Mouse (Mus musculus) splenic B cell, adult 2 months (primary cell): ENCODE measurements at regions not wholly inside any gene's neighbourhood (a gene's known extent, or its start where the extent isn't known, plus 50 kb on each side); places are given as distances from the start of the nearest gene placed in this dataset.

Source experiments
- DNase-seq: peaks from one replicate; pipeline ENCODE4 v3.0.0-alpha.2; 2011; ENCODE audit warnings: low read depth, low spot score
- H3K27me3 ChIP-seq: 2 replicates; pipeline ENCODE4 v1.6.1; 2012; ENCODE audit warnings: mild to moderate bottlenecking, low read length, moderate library complexity, mixed read lengths; ENCODE audit not compliant: control insufficient read depth, poor library complexity, insufficient read depth, severe bottlenecking
- H3K36me3 ChIP-seq: 2 replicates; pipeline ENCODE4 v1.6.1; 2012; ENCODE audit warnings: mild to moderate bottlenecking, low read length, moderate library complexity, mixed read lengths; ENCODE audit not compliant: control insufficient read depth, poor library complexity, insufficient read depth, severe bottlenecking

DNA sequence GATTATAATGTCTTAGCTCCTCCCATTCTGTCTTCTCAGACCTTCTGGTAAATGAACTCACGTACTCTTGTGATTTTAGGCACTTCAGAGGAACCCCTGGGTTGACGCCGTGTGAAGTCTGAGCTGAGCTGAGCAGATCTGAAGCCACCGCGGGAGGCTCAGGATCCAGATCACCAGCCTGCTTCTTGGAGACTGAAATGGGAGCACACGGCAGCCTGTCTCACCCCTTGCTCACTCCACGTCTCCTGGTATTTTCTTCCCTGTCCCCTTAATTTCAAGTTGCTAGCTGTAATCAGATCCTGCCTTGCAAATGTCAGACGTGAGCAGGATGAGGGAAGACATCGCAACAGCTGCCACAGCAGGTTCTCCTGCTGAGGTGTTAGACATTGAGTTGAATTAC lies 135.3 kb upstream of the Sgk1 start:
- no peak for DNase-seq
- H3K36me3 ChIP-seq, result no peaks in the 10 kb centered on the region
- H3K27me3 ChIP-seq, result no peaks in the 10 kb centered on the region

DNA sequence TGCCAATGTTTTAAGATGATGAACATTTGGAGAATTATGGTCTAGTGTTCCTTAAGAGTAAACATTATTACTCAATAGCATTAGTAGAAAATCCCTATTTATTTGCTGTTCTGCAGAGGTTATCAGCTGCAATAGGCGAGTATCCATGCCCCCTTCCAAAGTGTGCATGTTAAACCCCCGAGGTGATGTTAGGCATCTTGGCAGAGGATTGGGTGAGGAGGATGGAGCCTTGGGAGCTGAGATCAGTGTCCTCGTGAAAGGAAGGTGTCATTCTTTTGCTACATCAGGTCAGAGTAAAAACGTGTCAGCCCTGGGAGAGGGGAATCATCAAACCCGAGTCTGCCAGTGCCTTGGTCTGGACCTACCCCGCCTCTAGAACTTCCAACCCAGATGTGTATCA lies 130.7 kb upstream of the Sgk1 start:
- no peak for DNase-seq
- no peaks in the 10 kb centered on the region for H3K36me3 ChIP-seq
- H3K27me3 ChIP-seq, result no peaks in the 10 kb centered on the region

DNA sequence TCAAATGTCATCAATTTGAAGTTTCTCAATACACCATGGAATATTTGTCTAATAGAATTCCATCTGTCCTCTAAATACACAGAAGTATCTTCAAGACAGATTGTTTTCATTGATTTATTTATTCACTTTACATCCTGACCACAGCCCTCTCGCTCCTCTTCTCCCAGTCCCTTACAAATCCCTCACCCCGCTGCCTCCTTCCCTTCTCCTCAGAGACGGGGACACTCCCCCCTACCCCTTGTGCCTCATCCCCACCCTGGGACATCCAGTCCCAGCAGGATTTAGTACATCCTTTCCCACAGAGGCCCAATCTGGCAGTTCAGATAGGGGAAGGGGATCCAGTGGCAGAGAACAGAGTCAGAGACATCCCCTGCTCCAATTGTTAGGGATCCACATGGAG lies 129.6 kb upstream of the Sgk1 start:
- DNase-seq, result no peak
- H3K36me3 ChIP-seq, result no peaks in the 10 kb centered on the region
- no peaks in the 10 kb centered on the region for H3K27me3 ChIP-seq

DNA sequence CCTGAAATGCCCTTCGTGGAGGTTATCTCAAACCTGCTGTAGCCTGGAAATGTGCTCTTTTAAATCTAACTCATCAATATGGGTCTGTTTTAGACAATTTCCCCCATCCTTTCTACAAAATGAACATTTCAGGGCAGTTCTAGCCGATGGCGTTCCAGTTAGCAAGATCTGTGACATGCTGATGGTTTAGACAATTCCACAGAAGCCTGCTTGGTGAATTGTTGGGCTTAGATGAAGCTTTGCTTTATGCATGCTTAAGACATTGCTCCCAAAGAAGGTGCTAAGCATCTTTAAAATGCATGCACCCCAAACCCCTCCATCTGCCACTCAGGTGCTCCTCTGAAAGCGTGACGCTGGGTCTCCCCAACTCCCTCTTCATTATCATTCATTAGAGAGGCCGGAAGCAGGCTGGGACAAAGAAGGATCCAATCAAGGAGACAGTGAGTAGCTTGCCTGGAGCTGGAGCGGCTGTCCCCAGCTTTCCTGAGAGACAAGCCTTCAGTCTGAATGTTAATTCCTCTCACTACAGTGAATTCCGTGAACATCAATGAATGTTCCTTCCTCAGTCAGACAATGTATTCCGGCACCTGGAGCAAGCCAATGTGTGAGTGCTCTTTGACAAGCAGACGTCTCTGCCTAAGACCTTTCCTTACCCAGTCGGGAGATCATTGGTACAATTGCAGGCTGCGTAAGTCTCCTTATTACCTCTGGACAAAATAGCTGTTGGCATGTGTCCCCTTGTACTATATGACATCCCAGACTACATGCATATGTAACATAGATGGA lies 127.0 kb upstream of the Sgk1 start:
- DNase-seq, result no peak
- H3K27me3 ChIP-seq, result no peaks in the 10 kb centered on the region
- H3K36me3 ChIP-seq, result no peaks in the 10 kb centered on the region

DNA sequence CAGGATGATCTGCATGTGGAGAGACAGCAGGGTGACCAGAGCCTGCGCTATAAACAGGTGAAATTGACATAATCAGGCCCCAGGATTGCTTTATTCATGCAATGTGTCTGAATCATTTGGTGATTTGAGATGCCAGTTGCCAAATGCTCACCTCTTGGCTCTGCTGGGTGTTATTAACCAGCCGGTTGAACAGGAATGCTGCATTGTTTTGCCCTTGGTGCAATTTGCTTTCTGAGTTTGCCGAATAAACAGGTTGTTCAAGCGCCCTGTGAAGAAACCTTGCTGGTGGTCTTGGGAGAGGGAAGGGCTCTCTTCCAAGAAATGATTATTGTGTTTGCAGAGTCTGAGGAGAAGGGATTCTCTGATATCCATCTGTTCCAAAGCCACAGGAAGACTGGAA lies 126.3 kb upstream of the Sgk1 start:
- DNase-seq, result no peak
- no peaks in the 10 kb centered on the region for H3K36me3 ChIP-seq

DNA sequence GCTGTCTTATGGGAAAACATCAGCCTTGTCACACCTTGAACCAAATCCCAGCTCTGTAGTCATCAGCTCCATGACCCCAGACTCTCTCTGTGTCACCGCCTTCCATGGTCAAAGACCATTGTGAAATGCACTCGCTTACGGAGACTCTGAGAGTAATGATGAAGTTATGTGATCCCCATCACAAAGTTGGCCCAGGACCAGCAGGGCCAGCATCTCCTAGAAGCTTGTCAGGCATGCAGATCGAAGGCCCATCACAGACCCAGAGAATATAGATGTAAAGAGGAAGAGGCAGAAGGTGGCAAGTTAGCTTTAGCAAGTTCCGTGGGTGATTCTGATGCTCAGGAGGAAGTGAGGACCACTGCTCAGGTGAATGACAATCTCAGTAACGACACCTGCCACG lies 125.2 kb upstream of the Sgk1 start:
- Histone ChIP-seq H3K27me3 (no peaks in the 10 kb centered on the region; the same call in 1 of the 2 replicates), H3K36me3 (no peaks in the 10 kb centered on the region)
- DNase-seq, result no peak

More for the DNA sequence above, 126.3 kb upstream of the Sgk1 start:
- no peaks in the 10 kb centered on the region; the same call in 1 of the 2 replicates for H3K27me3 ChIP-seq

DNA sequence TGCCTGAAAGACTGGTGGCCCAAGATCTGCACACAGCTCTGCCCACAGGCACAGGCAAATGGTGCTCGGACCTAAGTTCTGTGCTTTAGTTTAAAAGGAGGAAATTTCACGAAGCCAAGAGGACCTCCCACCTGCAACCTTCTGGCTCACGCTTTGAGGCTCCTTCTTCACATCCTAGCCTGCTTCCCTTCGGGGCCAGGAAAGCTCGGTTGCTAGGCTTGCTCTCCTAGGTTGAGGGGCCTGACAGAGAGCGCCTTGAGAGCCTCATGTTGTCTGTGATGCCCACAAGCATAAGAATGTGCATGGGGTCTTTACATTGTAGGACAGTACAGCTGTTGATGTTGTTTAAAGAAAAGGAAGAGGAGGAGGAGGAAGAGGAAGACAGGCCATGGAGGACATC lies 123.9 kb upstream of the Sgk1 start:
- Histone ChIP-seq H3K36me3 (no peaks in the 10 kb centered on the region), H3K27me3 (no peaks in the 10 kb centered on the region; the same call in 1 of the 2 replicates)
- no peak for DNase-seq

DNA sequence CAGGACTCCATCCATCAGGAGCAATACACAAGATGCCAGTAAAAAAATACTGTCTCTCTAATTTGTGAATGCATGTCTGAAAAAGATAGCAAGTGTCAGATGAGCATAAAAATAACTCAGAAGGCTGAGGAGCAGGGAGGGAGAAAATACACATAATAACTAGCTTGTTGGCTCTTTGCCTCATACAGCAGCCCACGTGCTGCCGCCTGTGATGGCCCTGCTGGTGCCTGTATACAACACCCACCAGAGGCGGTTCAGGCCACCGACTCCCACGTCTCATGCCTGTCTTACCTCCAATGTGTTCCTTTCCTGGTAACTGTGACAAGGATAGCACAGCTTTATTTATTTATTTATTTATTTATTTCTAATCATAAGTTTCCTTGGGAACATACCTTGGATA lies 119.5 kb upstream of the Sgk1 start:
- Histone ChIP-seq H3K27me3 (no peaks in the 10 kb centered on the region; the same call in 1 of the 2 replicates), H3K36me3 (no peaks in the 10 kb centered on the region)
- DNase-seq, result no peak

DNA sequence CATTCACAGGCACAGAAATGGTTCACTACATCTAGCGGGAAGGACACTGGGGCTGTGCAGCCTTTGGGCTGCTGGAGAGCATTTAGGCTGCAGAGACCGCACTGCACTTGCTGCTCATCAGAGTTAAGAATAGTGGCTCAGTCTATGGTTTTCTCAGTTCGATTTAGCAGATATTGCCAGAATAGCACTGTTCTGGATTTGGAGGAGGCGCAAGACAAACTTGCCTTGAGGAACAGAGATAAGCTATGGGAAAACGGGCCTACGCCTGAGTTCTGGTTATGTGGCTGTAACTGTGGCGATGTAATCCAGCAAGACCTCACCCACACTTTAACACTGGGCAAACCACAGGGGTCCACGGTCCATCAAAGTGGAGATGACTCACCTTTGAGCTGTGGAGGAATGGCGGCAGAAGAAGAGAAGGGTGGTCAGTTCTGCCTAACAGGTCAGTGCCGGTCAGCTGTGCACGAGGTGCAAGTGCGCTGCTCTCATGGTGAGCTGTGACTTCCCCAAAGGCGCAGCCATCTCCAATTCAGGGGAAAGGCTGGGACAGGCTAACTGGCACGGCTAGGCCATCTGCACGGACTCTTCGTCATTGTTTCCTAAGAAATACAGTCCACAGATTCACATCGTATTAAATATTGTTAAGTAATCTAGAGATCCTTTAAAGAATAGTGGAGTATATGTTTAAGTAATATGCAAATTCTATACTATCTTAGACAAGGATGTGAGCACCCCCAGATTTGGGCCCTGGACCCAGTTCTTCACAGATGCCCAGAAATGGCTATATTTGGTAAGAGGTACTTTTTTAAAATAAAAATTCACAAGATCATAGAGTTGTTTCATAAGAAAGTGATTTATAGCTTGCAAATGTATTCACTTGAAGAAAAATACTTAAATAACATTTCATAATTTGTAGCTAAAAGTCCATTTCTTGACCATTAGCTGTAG lies 118.7 kb upstream of the Sgk1 start:
- Histone ChIP-seq H3K36me3 (no peaks in the 10 kb centered on the region), H3K27me3 (no peaks in the 10 kb centered on the region; the same call in 1 of the 2 replicates)
- DNase-seq, result no peak

DNA sequence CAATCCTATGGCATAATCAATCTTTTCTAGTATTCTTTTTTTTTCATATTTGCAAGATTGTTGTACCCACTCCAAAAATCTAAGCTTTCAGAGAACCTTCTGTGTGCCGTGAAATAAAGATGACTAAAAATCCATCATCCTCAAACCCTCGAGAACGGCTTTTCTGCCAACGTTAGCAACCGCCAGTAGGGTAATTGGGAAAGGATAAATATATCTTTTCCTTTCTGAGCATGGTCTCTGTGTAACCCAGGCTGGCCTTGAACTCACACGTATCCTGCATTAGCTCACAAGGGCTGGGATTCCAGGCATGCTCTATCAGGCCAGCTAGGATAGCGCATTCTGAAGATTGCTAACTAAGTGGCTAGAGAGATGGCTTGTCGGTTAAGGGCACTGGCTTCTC lies 117.9 kb upstream of the Sgk1 start:
- H3K27me3 ChIP-seq, result no peaks in the 10 kb centered on the region; the same call in 1 of the 2 replicates
- no peaks in the 10 kb centered on the region for H3K36me3 ChIP-seq
- no peak for DNase-seq

DNA sequence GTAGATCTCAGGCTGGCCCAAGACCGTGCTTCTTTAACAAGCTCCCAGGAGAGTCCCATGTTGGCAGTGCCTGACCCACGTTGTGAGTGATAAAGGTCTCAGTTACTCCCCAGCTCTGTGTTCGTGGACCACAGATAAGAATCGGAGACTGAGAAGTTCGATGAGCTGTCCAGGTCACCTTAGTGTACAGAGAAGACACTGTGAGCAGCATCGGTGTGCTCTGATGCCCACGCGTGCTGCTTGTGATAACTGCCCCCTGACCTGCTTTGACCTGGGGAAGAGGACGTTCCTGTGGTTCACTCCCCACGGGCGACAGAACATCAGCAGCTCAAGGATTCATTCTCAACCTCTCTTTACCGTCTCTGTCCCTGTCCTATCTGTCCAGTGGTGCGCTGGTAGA lies 117.1 kb upstream of the Sgk1 start:
- Histone ChIP-seq H3K36me3 (no peaks in the 10 kb centered on the region), H3K27me3 (no peaks in the 10 kb centered on the region; the same call in 1 of the 2 replicates)
- no peak for DNase-seq

DNA sequence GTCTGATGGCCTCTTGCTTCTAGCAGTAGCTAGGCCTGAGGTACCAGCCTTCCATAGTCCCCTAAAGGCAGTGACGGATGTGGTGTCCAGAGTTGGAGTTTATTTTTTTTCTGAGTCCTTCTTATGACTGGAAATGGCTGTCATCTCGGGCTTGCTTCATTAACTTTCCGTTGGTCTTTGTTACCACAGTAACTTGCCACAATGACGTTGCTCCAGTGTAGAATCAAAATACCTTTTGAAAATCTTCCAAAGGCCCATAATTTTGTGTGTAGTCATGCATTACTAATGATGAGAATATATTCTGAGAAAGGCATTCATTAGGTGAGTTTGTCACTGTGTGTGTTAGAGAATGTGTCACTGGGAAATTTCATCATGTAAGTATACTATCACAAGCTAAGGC lies 108.4 kb upstream of the Sgk1 start:
- DNase-seq, result peak; percentile 30
- Histone ChIP-seq H3K36me3 (no peaks in the 10 kb centered on the region), H3K27me3 (no peaks in the 10 kb centered on the region; the same call in 1 of the 2 replicates)

DNA sequence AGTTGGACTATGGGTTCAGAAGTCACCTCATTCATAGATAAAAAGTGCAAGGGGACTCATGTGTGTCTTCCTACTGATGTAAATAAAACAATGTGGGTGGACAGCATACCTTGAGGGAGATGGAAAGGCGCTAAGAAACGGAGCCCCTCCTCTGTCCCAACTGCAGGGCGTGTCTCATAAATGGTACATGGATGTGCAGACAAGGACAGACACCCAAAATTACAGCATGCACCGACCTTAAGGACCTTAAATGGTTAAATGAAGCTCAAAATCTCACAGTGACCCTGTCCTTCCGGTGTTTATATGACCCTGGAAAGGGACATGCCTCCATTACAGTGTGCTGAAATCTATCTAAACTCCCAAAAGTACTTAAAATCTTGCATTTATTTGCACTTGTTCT lies 106.5 kb upstream of the Sgk1 start:
- Histone ChIP-seq H3K27me3 (no peaks in the 10 kb centered on the region; the same call in 1 of the 2 replicates), H3K36me3 (no peaks in the 10 kb centered on the region)
- no peak for DNase-seq

DNA sequence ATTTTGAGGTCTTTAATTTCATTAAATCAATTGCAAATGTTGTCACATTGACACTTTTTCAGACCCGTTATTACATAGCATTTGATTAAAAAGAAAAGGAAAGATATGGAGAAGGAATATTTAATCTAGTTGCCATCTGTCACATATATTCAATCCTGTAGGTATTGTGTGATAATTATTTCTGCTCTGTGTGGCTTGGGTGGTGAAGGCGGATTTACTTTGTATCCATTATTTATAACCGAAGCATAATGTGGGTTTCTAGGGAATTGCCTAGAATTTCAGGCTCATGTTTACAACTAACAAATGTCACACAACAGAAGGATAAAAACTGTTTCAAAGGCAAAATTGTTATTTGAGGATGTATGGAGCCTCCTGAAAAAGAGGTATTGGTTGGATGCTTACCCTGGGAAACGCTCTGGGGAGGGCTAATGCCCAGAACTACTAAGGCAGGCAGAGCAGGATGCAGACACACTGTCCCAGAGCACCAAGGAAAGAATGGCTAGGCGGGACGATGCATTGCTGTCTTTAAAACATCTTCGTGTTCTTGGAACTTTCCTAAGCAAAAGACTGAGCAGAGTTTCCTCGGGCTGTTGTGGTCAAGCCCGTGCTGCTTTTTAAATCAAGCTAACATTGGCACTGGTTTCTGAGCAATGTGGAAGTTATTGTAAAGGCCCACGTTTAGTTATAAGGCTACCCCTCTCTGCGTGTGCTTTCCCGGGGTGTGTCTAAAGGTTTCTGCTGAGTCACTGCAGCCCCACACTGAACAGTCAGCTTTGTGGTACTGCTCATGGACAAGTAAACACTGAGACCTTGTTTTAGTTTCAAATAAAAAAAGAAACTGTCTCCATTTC lies 105.8 kb upstream of the Sgk1 start:
- Histone ChIP-seq H3K36me3 (no peaks in the 10 kb centered on the region), H3K27me3 (no peaks in the 10 kb centered on the region; the same call in 1 of the 2 replicates)
- DNase-seq, result no peak
